Mouse (Mus musculus): ENCODE measurements around the gene Kctd2.

- TF ChIP-seq CTCF (IDR thresholded peaks at IDR 0.05; ENCODE audit: low read depth, low read length) = no peak
- no peak for TF ChIP-seq POLR2A (IDR thresholded peaks at IDR 0.05; ENCODE audit: borderline replicate concordance, low read depth, low read length)
These were observed 27.5 kb downstream of the Kctd2 start for GRCm38 (mm10) chr11:115447321-115447885.

All from bone marrow macrophage, adult 2 months (primary cell).